Mouse (Mus musculus) midbrain, embryonic 11.5 days (tissue): ENCODE measurements around the gene Olfr791. TPM values are rescaled to one million over a fixed set of nuclear protein-coding genes. Genes with fewer than 3 reads are reported as not detected.
A peak's percentile ranks its signal among the peaks of the same experiment; 100 is the strongest.

Source experiments
- ATAC-seq: fragments of 200-750 bp; cut with Nextera tagmentation; 2 replicates; pipeline ENCODE4 v1.8.0; 2017; ENCODE audit warnings: moderate TSS enrichment, moderate library complexity; ENCODE audit not compliant: low FRiP score
- DNase-seq: peaks from one replicate; pipeline ENCODE4 v3.0.0; 2015; ENCODE audit warnings: low spot score; ENCODE audit errors: missing footprints
- H3K27ac ChIP-seq: fragments of 300-500 bp; sonication (generic); 2 replicates; pipeline ENCODE4 v1.5.1; 2014; ENCODE audit warnings: low read depth, low read length
- H3K27me3 ChIP-seq: fragments of 300-500 bp; sonication (generic); 2 replicates; pipeline ENCODE4 v1.6.1; 2014; ENCODE audit warnings: mild to moderate bottlenecking, low read length, moderate library complexity, mixed read lengths; ENCODE audit not compliant: control insufficient read depth, insufficient read depth
- H3K36me3 ChIP-seq: fragments of 300-500 bp; sonication (generic); 2 replicates; pipeline ENCODE4 v1.6.1; 2014; ENCODE audit warnings: mild to moderate bottlenecking, low read length, moderate library complexity, mixed read lengths; ENCODE audit not compliant: control insufficient read depth, insufficient read depth
- H3K4me1 ChIP-seq: fragments of 300-500 bp; sonication (generic); 2 replicates; pipeline ENCODE4 v1.6.1; 2014; ENCODE audit warnings: low read length; ENCODE audit not compliant: control insufficient read depth, insufficient read depth
- H3K4me2 ChIP-seq: fragments of 300-500 bp; sonication (generic); 2 replicates; pipeline ENCODE4 v1.6.1; 2014; ENCODE audit warnings: mild to moderate bottlenecking, moderate library complexity
- H3K4me3 ChIP-seq: fragments of 300-500 bp; sonication (generic); 2 replicates; pipeline ENCODE4 v1.5.1; 2014; ENCODE audit warnings: low read depth, low read length
- H3K9ac ChIP-seq: fragments of 300-500 bp; sonication (generic); 2 replicates; pipeline ENCODE4 v1.6.1; 2014; ENCODE audit warnings: low read length
- H3K9me3 ChIP-seq: fragments of 300-500 bp; sonication (generic); 2 replicates; pipeline ENCODE4 v1.6.1; 2016; ENCODE audit warnings: low read length; ENCODE audit not compliant: control insufficient read depth
- WGBS: fragments of 180-500 bp; shearing (Covaris S2); extraction: QIAGEN DNeasy Blood & Tissue Kit; methylation state at CpG from one replicate; pipeline ENCODE4 v1.1.7; 2014; 5-methylcytosine and 5-hydroxymethylcytosine counted together
- polyA plus RNA-seq: library from polyadenylated mRNA; unstranded; fragments of >200 nt; fragmentation: Nextera tagmentation; extraction: Ambion mirVana; gene quantifications from 2 replicates; pipeline ENCODE4 v1.2.1, GENCODE M21; 2014

The Olfr791 gene
- not detected in 2 replicates for polyA plus RNA-seq

DNA sequence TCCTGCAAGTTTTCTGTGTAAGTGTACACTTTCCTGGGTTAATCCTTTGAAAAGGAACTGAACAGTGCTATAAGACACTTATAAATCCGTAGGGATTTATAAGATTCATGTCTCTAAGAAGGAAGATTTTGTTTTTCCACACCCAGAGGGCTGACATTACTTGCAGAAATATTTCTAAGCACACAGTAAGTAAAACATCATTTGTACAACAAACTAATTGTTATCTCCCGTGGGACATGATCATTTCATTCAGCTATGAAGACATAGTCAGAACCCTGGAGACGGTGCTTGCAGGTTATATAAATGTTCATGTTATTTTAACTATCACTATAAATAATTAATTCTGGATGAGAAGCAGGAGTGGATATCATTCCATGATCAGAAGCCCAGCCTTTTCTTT is at the start of gene Olfr791:
Olfr791 (plus strand) TSS at position 301 of the 400 bp plus-strand sequence.
- no peak within 1 kb of the TSS for H3K27ac ChIP-seq
- no peaks in the 10 kb centered on the region for H3K36me3 ChIP-seq
- WGBS = 81% methylated on average over 3 of the region's 3 CpGs
- no peak for ATAC-seq
- no peaks in the 10 kb centered on the region for H3K9me3 ChIP-seq
- no peak within 1 kb of the TSS for H3K4me3 ChIP-seq
- H3K27me3 ChIP-seq = no peaks in the 10 kb centered on the region
- no peak within 1 kb of the TSS for H3K9ac ChIP-seq
- no peak within 1 kb of the TSS for H3K4me2 ChIP-seq
- H3K4me1 ChIP-seq = no peaks in the 10 kb centered on the region
- no peak for DNase-seq

DNA sequence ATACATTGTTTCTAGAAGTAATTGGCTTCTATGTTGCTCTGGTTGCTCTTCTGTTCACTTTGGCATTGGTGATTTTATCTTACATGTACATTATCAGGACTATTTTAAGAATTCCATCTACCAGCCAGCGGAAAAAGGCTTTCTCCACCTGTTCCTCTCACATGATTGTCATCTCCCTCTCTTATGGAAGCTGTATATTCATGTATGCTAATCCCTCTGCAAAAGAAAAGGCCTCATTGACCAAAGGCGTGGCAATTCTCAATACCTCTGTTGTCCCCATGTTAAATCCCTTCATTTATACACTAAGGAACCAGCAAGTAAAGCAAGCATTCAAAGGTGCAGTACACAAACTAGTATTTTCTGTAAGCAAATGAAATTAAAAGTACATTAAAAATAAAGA is 48.3 kb upstream of the Olfr791 start:
- peak; percentile 85 for DNase-seq
- WGBS = 48% methylated on average over 2 of the region's 2 CpGs
- H3K27me3 ChIP-seq = no peaks in the 10 kb centered on the region
- ATAC-seq = peak; percentile 76
- H3K27ac ChIP-seq = no peak overlapping the region
- H3K36me3 ChIP-seq = no peaks in the 10 kb centered on the region
- no peak overlapping the region for H3K9ac ChIP-seq
- no peaks in the 10 kb centered on the region for H3K4me1 ChIP-seq
- no peak overlapping the region for H3K4me3 ChIP-seq
- H3K9me3 ChIP-seq = no peaks in the 10 kb centered on the region
- H3K4me2 ChIP-seq = no peak overlapping the region

- Histone ChIP-seq H3K36me3 (no peaks in the 10 kb centered on the region), H3K4me3 (no peak overlapping the region), H3K9ac (no peak overlapping the region), H3K27ac (no peak overlapping the region), H3K4me2 (no peak overlapping the region), H3K4me1 (no peaks in the 10 kb centered on the region), H3K9me3 (no peaks in the 10 kb centered on the region), H3K27me3 (no peaks in the 10 kb centered on the region)
- DNase-seq (no peak), ATAC-seq (peak; percentile 67)
Measured at GRCm38 (mm10) chr10:129473723-129474122, 47.9 kb upstream of the Olfr791 start.

GRCm38 (mm10) chr10:129484452-129484851 is 37.1 kb upstream of the Olfr791 start, which contains the start of gene Olfr789:
TSS of gene Olfr789 (plus strand) at chr10:129484752.
- WGBS = 65% methylated on average over 2 of the region's 2 CpGs
- ATAC-seq = no peak

DNA sequence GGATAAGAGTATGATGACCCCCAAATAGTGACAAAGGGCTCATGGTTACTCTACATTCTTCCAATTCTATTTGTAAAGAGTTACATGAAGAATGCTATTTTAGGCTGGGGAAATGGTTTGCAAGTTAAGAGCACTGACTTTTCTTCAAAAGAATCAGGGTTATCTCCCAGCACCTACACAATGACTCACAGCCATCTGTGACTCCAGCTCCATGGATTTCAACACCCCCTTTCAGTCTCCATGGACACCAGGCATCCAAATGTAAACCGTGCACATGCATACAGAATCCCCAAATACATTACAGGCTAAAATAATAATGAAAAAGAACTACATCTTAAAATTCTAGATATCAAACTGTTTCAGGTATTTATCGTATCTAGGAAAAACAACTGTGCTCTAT is 31.5 kb upstream of the Olfr791 start:
- ATAC-seq = no peak
- Histone ChIP-seq H3K36me3 (no peaks in the 10 kb centered on the region), H3K4me3 (no peak overlapping the region), H3K27ac (no peak overlapping the region), H3K9me3 (no peaks in the 10 kb centered on the region), H3K27me3 (no peaks in the 10 kb centered on the region), H3K4me2 (no peak overlapping the region), H3K9ac (no peak overlapping the region), H3K4me1 (no peaks in the 10 kb centered on the region)
- no peak for DNase-seq
- WGBS = 86% methylated on average over 2 of the region's 2 CpGs

More at GRCm38 (mm10) chr10:129484452-129484851, 37.1 kb upstream of the Olfr791 start, which contains the start of gene Olfr789:
- no peaks in the 10 kb centered on the region for H3K9me3 ChIP-seq
- H3K27me3 ChIP-seq = no peaks in the 10 kb centered on the region
- no peak within 1 kb of the TSS for H3K27ac ChIP-seq
- no peak within 1 kb of the TSS for H3K9ac ChIP-seq
- H3K4me3 ChIP-seq = no peak within 1 kb of the TSS
- no peaks in the 10 kb centered on the region for H3K4me1 ChIP-seq
- no peak for DNase-seq
- no peaks in the 10 kb centered on the region for H3K36me3 ChIP-seq
- no peak within 1 kb of the TSS for H3K4me2 ChIP-seq

DNA sequence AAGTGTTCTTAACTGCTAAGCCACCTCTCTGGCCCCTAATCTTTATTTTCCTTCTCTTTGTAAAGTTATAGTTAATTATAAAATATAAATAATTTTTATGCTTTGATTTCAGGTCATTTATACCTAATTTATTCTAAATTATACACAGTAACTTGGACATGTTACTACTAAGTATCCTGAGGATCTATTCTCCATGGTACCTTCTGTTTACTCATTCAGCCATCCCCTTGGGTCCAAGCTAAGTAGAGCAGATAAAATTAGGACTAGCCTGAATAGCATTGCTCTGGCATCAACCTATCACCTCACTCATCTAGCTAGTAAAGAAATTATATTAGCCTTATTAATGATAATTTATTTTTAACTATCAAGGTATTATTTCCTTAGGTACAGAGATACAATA is 23.4 kb upstream of the Olfr791 start, which contains the start of gene Olfr790:
Olfr790 (plus strand) TSS at position 301 of the 400 bp plus-strand sequence.
- no peak within 1 kb of the TSS for H3K9ac ChIP-seq
- no peaks in the 10 kb centered on the region for H3K36me3 ChIP-seq
- no peak within 1 kb of the TSS for H3K4me2 ChIP-seq
- H3K9me3 ChIP-seq = no peaks in the 10 kb centered on the region
- ATAC-seq (no peak), DNase-seq (no peak)
- H3K4me3 ChIP-seq = no peak within 1 kb of the TSS
- no peaks in the 10 kb centered on the region for H3K4me1 ChIP-seq
- H3K27me3 ChIP-seq = no peaks in the 10 kb centered on the region
- H3K27ac ChIP-seq = no peak within 1 kb of the TSS

- H3K9ac ChIP-seq = no peak within 1 kb of the TSS
- ATAC-seq = no peak
- 79% methylated on average over 1 of the region's 1 CpGs for WGBS
Measured at GRCm38 (mm10) chr10:129538862-129539261, 17.3 kb downstream of the Olfr791 start, which contains the start of gene Olfr792. TSS of gene Olfr792 (plus strand) at chr10:129539162.

DNA sequence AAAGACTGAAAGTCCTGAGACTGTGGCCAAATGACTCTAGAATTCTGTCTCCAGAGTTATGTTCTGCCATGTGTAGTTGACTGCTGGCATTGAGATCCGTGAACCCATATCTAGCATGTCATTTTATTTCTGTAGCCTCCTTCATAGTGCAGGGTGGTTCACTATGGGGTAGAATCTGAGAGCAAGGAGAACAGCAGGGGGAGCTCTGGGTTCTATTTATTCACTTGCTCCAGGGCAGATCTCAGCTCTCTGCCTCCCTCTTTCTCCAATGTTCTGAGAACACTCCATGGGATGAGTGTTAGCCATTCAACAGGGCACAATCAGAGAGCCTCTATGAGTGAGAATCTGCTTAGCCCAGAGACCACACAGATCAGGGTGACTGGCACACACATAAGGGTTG is 27.8 kb downstream of the Olfr791 start:
- no peak overlapping the region for H3K27ac ChIP-seq
- no peak overlapping the region for H3K9ac ChIP-seq
- no peak for DNase-seq
- WGBS = 43% methylated on average over 1 of the region's 1 CpGs
- no peak overlapping the region for H3K4me2 ChIP-seq
- no peaks in the 10 kb centered on the region for H3K9me3 ChIP-seq
- 0 out of 2 replicates have a peak, but pooled peaks have one; percentile 40 for ATAC-seq
- no peaks in the 10 kb centered on the region for H3K27me3 ChIP-seq
- no peaks in the 10 kb centered on the region for H3K4me1 ChIP-seq
- no peak overlapping the region for H3K4me3 ChIP-seq
- no peaks in the 10 kb centered on the region for H3K36me3 ChIP-seq

More at GRCm38 (mm10) chr10:129538862-129539261, 17.3 kb downstream of the Olfr791 start, which contains the start of gene Olfr792:
- Histone ChIP-seq H3K36me3 (no peaks in the 10 kb centered on the region), H3K4me3 (no peak within 1 kb of the TSS), H3K4me1 (no peaks in the 10 kb centered on the region), H3K4me2 (no peak within 1 kb of the TSS), H3K9me3 (no peaks in the 10 kb centered on the region; the same call in 1 of the 2 replicates), H3K27me3 (no peaks in the 10 kb centered on the region), H3K27ac (no peak within 1 kb of the TSS)
- DNase-seq = no peak

DNA sequence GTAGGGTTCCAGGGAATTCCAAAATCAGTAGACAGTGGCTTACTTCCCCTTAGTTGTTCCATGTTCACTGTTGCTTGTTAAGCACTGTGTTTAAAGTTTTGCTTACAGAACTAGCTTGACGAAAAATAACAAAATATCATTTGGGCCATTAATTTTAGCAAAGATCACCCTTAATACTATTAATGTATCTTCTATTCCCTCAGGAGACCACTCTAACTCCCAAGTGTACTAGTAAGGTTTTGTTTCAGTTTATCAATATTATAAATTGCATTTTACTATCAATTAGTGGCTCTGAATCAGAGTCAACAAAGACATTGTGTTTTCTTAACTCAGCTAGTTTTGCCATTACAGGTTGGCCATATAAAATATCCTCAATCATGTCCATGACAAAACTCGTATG is 45.8 kb downstream of the Olfr791 start, which contains the start of gene Olfr794:
Olfr794 (plus strand) TSS at position 301 of the 400 bp plus-strand sequence.
- no peak within 1 kb of the TSS for H3K9ac ChIP-seq
- no peak within 1 kb of the TSS for H3K4me2 ChIP-seq
- no peak within 1 kb of the TSS for H3K27ac ChIP-seq
- 74% methylated on average over 2 of the region's 2 CpGs for WGBS
- no peaks in the 10 kb centered on the region for H3K4me1 ChIP-seq
- no peaks in the 10 kb centered on the region for H3K36me3 ChIP-seq
- H3K4me3 ChIP-seq = no peak within 1 kb of the TSS
- H3K9me3 ChIP-seq = no peaks in the 10 kb centered on the region
- ATAC-seq = no peak
- H3K27me3 ChIP-seq = no peaks in the 10 kb centered on the region
- no peak for DNase-seq
